Mouse (Mus musculus) forelimb bud, embryonic 11.5 days (tissue): Measurements from ENCODE around the gene Zyg11a.
"Not testable (repeated sequence)": the region's sequence is repeated elsewhere in the genome, so short reads cannot be mapped to it uniquely, and the experiment has no call there.

Experiments used
- DNase-seq: peaks from one replicate; pipeline ENCODE4 v3.0.0-alpha.2; 2012; ENCODE audit warnings: low read depth, low spot score

Zyg11a gene

GRCm38 (mm10) chr4:108144880-108145279 lies 73.0 kb downstream of the Zyg11a start, which contains the start of gene Scp2:
Scp2 (minus strand) TSS chr4:108144998.
- DNase-seq: no peak

GRCm38 (mm10) chr4:108143778-108144177 lies 74.1 kb downstream of the Zyg11a start:
- no peak for DNase-seq

GRCm38 (mm10) chr4:108143178-108143577 lies 74.7 kb downstream of the Zyg11a start:
- not testable (repeated sequence) for DNase-seq

GRCm38 (mm10) chr4:108136938-108137337 lies 80.9 kb downstream of the Zyg11a start:
- no peak for DNase-seq
